In genomic region chr4:106560213-106560845, GRCm38 (mm10) we compare ENCODE assay signal across 8 mouse cellular contexts. TPM values are rescaled to one million over a fixed set of nuclear protein-coding genes. Genes with fewer than 3 reads are reported as not detected.
DNase-seq lines count a peak whose midpoint lies in the region; ATAC-seq and TF ChIP-seq lines count a peak whose summit lies in the region.

No protein-coding gene starts in this region.

- DNase-seq in gastrocnemius, adult 2 months = no peak
- no peak for DNase-seq in gastrocnemius, adult 8-10 months (ENCODE audit: low spot score in 2 of 2)
- DNase-seq in kidney, adult 9 months = peak; percentile 71
- no peak for DNase-seq in midbrain, embryonic 11.5 days (ENCODE audit: low spot score, missing footprints)
- DNase-seq in adrenal gland, adult (ENCODE audit: inconsistent age in 2 of 2, low spot score in 1 of 2) = no peak
- no peak for DNase-seq in urinary bladder, postnatal 25 days (ENCODE audit: low spot score)

- H3K27me3 ChIP-seq in E14TG2a.4 (ENCODE audit: insufficient read depth, low read length) = no peaks in the 10 kb centered on the region
- no peaks in the 10 kb centered on the region for H3K27me3 ChIP-seq in erythroblast, embryonic 14.5 days (ENCODE audit: control insufficient read depth)
- H3K27me3 ChIP-seq in midbrain, embryonic 11.5 days (ENCODE audit: control insufficient read depth, insufficient read depth, low read length) = no peaks in the 10 kb centered on the region

- H3K4me2 ChIP-seq in midbrain, embryonic 11.5 days = peak overlapping the region; percentile 97

- H3K9ac ChIP-seq in midbrain, embryonic 11.5 days (ENCODE audit: low read length) = peak overlapping the region; percentile 39

- TF ChIP-seq CTCF in gastrocnemius, adult 2 months (IDR thresholded peaks at IDR 0.05) = no peak
- TF ChIP-seq CTCF in E14TG2a.4 (conservative IDR thresholded peaks at IDR 0.05; ENCODE audit: low read length) = no peak

- H3K36me3 ChIP-seq in E14TG2a.4 (ENCODE audit: insufficient read depth, low read length) = peaks cover 35% of the 10 kb centered on the region
- H3K36me3 ChIP-seq in erythroblast, embryonic 14.5 days (ENCODE audit: control insufficient read depth) = peaks cover 26% of the 10 kb centered on the region
- peaks cover 5% of the 10 kb centered on the region; the same call in 1 of the 2 replicates for H3K36me3 ChIP-seq in midbrain, embryonic 11.5 days (ENCODE audit: control insufficient read depth, insufficient read depth, low read length)

- ATAC-seq in midbrain, embryonic 11.5 days (ENCODE audit: low FRiP score) = peak; percentile 2; the same call in 1 of the 2 replicates

- H3K9me3 ChIP-seq in E14TG2a.4 (ENCODE audit: low read length) = no peaks in the 10 kb centered on the region
- H3K9me3 ChIP-seq in erythroblast, embryonic 14.5 days (ENCODE audit: control insufficient read depth, low read length) = no peaks in the 10 kb centered on the region
- no peaks in the 10 kb centered on the region for H3K9me3 ChIP-seq in midbrain, embryonic 11.5 days (ENCODE audit: control insufficient read depth, low read length)

- peak overlapping the region; percentile 48 for H3K27ac ChIP-seq in gastrocnemius, adult 2 months
- peak overlapping the region; percentile 69; the same call in 1 of the 2 replicates for H3K27ac ChIP-seq in midbrain, embryonic 11.5 days (ENCODE audit: low read depth, low read length)

- peaks cover 42% of the 10 kb centered on the region for H3K4me1 ChIP-seq in E14TG2a.4 (replicated peaks; ENCODE audit: low read depth, low read length)
- peaks cover 45% of the 10 kb centered on the region for H3K4me1 ChIP-seq in erythroblast, embryonic 14.5 days (ENCODE audit: control insufficient read depth)
- peaks cover 31% of the 10 kb centered on the region for H3K4me1 ChIP-seq in midbrain, embryonic 11.5 days (ENCODE audit: control insufficient read depth, insufficient read depth, low read length)

- H3K4me3 ChIP-seq in gastrocnemius, adult 2 months = peak overlapping the region; percentile 89
- peak overlapping the region; percentile 99 for H3K4me3 ChIP-seq in E14TG2a.4 (replicated peaks; ENCODE audit: low read length)
- peak overlapping the region; percentile 85 for H3K4me3 ChIP-seq in erythroblast, embryonic 14.5 days (replicated peaks)
- H3K4me3 ChIP-seq in midbrain, embryonic 11.5 days (ENCODE audit: low read depth, low read length) = peak overlapping the region; percentile 78

- WGBS in midbrain, embryonic 11.5 days = under 1% methylated on average over 20 of the region's 20 CpGs

- intact Hi-C loops in gastrocnemius, adult 2 months (cut with DNase I) = no loop called here

RNA-seq across cellular contexts. Expression of gene Dhcr24, which starts 0.5 kb away (rescaled TPM):
- 1 to 10 TPM; 1.5 to 4.7 TPM for total RNA-seq in gastrocnemius, adult 2 months (2021)
- 1 to 10 TPM; 1.2 to 2.5 (median 1.8) TPM for total RNA-seq in gastrocnemius, adult 8-10 months (2022)
- 0.74 and 0.81 TPM in 2 replicates for polyA plus RNA-seq in erythroblast, embryonic 14.5 days (2012)
- polyA plus RNA-seq in midbrain, embryonic 11.5 days (2014; fragmentation: Nextera tagmentation; extraction: Ambion mirVana) = 25.0 and 27.1 TPM in 2 replicates

RNA-seq across cellular contexts. Expression of gene Lexm, which starts 56.7 kb away (rescaled TPM):
- not detected for total RNA-seq in gastrocnemius, adult 2 months (2021)
- total RNA-seq in gastrocnemius, adult 8-10 months (2022) = not detected
- not detected in 2 replicates for polyA plus RNA-seq in erythroblast, embryonic 14.5 days (2012)
- 0.18 and 0.25 TPM in 2 replicates for polyA plus RNA-seq in midbrain, embryonic 11.5 days (2014; fragmentation: Nextera tagmentation; extraction: Ambion mirVana)
